Mouse (Mus musculus) neural tube, embryonic 10.5 days (tissue): Measurements from ENCODE around the gene Stx7.
"Not testable (repeated sequence)": the region's sequence is repeated elsewhere in the genome, so short reads cannot be mapped to it uniquely, and the experiment has no call there.

Source experiments
- DNase-seq: peaks from one replicate; pipeline ENCODE4 v3.0.0-alpha.2; 2017; ENCODE audit warnings: low spot score; ENCODE audit errors: extremely low spot score

Stx7 gene

DNA sequence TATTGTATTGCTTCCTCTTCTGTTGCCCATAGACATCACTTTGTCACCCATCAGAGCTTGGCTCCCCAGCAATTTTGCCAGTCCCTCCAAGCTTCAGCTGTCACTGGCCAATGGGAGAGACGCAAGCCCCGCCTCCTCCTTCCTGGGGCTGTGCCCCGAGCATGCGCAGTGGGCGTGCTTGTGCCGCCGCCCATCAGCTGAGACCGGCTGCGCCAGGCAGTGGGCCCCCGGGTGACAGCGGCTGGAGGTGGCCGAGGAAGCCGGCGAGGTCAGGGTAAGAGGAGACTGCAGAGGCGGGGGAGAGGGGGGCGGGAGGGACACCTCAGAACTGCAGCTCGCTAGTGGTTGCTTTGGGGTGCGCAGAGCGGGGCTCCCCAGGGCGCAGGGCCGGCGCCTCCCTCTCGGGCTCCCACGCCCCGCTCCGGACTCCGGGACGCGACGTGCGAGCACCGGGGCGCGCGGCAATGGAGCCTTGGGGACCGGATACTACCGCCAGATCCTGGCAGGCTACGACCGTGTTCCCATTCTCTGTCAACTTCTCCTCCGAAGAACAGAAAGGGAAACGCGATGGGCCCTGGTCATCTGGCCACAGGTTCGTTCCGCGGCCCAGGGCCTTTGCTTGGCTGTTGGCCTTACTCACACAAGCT, at the start of gene Stx7:
TSS of gene Stx7 (plus strand) at position 168 of the 647 bp plus-strand sequence.
- peak; percentile 87 for DNase-seq

DNA sequence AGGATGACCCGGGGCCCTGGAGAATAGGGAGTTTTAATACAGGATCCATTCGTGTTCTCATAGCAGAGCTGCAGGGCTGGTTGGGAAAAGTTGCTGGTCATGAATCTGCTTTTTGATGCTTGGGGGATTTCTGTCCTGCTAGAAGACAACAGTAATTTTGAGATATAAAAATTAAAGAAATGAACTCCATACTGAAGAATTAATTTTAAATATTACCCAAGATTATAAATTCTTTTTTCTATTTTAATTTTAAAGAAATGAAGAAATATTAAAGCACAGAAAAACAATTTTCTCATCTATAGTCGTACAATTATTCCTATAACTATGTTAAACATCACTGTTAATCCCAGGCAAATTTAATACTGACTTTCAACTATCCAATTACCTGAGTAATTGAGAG, 47.3 kb upstream of the Stx7 start, which contains the start of gene Taar8c:
TSS of gene Taar8c (minus strand) at position 101 of the 400 bp plus-strand sequence.
- not testable (repeated sequence) for DNase-seq

DNA sequence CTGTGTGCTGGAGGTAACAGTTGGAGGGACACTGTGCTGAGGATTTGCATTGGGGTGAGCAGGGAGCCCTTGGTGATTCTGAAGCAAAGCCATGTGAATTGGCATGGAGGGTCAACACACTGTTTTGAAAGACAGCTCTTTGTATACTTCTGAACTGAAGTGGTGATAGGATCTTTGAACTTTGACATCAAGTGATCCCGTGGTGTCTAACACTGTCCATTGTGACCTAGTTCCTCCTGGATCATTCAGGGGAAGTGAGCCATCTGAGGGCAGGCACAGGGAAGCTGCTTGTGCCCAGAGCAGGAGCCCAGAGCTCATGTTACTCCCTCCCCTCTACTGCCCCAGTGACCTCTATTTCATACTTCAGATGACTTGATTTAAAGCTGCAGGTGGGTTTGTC, 45.8 kb upstream of the Stx7 start:
- DNase-seq = not testable (repeated sequence)

DNA sequence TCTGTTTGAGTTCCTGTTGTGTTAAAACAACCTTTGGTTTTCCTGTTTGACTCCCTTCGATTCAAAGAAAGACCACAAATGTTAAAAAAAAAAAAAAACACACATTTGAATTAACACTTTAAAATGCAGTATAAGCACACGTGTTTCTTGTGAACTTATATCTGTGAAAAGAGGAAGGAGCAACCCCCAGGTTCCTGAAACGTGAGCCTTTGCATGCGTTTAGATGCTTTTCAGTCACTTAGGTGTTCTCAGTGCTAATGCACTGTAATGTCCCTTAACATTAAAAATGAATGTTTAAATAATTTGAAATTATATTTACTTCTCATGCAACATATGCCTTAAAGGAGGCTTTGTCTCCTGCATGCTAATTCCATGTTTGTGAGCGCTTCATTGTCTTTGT, 41.4 kb upstream of the Stx7 start:
- no peak for DNase-seq

DNA sequence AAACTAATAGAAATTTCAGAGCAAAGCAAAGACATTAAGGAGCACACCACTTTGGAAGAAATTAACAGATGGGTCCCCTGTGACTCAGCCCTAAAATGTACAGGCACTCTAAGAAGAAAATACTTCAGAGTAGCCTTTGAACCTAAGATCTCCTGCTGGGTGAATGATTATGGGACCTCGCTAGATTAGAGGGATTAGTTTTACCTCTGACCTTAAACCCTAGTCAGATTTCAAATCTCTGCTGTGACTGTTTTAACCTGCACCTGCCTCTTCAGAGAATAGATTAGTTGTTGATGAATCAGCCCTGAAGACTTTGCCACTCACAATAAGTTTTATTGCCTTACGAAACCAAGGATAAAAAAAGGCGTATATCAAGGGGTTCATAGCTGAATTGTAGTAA, 40.9 kb upstream of the Stx7 start:
- DNase-seq = no peak

DNA sequence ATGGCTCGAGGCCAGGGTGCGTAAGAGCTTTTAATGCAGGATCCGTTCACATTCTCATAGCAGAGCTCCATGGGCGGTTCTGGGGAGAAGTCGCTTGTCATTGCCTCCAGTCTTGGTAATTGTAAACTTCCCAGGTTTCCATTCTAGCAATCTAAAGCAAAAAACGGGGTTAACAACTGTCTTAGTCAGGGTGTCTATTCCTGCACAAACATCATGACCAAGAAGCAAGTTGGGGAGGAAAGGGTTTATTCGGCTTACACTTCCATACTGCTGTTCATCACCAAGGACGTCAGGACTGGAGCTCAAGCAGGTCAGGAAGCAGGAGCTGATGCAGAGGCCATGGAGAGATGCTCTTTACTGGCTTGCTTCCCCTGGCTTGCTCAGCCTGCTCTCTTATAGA, 39.7 kb upstream of the Stx7 start, which contains the start of gene Taar9:
TSS of gene Taar9 (minus strand) at position 101 of the 400 bp plus-strand sequence.
- not testable (repeated sequence) for DNase-seq

DNA sequence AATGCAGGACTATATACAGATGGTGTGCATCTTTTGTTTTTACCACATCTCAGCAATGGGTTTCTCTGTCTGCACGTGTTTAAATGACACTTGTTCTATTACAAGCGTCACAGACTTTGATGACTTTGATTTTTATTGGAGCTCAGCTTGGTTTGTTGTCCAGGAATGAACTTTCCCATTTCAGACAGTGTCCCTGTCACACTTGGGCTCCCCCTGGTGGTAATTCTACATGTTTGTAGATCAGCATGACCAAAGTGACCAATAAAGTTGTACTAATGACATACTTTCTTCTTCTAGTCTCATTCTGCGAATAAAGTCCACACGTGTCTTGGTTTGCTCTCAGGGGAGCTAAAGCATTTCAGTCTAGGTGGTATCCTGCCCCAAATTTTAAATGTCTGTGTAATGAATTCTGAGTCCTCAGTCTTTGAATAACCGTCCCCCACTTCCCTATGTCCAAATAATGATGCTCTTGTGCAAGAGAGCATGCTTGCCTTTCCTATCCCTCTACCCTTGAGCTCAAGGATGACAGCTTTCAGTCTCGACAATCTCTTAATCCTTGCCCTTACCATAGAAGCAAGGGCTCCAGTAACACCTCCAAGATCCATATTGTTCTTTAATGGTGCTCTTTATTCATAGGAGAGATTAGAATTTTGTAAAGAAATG, 37.9 kb upstream of the Stx7 start:
- peak; percentile 40 for DNase-seq

DNA sequence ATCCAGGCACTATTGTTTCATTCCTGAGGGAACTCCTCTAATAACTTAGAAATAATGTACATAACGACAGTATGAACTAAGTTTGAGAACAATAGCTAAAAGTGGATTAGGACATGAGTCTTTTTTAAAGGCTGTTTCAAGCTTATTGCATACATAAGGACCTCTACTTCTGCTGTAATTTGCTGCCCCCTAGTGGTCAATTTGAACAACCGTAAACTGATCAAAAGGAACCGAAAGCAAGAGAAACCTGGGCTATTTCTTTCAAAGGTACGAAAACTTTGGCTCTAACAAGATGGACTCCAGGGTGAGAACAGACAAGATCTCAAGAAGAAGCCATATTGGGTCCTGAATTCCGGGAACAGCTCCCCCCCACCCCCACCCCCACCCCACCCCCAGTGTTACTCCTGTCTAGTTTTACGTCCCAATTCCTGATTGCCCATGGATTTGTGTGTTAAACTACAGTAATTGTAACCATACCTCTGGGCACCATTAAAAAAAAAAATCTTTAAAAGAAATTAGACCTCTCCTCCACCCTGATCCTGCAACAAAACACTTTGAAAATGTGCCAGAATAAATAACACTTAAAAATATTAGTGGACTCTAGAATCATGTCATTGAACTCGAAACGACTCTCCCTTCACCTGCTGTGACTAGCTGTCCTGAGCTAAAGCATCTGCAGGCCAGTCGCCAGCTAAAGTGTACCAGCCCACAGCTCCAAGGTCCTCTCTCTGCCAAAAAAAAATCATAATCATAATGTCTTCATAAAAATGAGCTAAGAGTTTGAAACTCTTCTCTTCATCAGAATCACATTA, 17.4 kb upstream of the Stx7 start:
- no peak for DNase-seq

DNA sequence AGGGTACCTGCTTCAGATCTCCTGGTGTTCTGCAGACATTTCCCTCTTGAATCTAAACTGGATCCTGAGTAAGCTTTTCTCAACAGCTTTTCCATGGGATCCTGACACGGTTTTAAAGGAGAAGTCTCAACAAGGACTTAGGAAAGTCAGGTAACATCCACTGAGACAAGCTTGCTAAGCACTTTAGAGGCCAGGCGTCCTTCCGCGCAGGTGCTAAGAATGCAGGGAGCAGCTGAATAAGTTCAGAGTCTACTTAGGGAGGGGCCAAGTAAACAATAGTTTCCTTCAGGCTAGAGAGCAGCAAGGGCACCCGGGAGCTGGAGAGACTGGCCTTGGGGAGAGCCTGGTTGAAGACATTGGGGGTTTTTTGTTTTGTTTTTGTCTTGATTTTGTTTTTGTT, 16.8 kb upstream of the Stx7 start:
- no peak for DNase-seq

DNA sequence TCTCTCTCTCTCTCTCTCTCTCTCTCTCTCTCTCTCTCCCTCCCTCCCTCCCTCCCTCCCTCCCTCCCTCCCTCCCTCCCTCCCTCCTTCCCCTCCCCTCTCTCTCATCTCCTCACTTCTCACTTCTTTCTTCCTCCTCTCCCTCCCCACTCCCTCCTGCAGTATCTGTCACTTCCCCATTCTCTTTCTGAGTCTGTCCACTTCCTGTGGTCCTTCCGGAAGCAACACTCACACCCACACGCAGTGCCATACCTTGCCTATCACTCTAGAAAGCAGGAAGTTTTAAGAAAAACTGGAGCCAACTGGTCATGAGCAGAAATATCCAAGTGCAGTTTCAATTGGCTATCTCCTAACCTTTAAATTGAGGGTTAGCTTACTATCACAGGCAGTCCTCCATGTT, 16.0 kb upstream of the Stx7 start:
- no peak for DNase-seq

DNA sequence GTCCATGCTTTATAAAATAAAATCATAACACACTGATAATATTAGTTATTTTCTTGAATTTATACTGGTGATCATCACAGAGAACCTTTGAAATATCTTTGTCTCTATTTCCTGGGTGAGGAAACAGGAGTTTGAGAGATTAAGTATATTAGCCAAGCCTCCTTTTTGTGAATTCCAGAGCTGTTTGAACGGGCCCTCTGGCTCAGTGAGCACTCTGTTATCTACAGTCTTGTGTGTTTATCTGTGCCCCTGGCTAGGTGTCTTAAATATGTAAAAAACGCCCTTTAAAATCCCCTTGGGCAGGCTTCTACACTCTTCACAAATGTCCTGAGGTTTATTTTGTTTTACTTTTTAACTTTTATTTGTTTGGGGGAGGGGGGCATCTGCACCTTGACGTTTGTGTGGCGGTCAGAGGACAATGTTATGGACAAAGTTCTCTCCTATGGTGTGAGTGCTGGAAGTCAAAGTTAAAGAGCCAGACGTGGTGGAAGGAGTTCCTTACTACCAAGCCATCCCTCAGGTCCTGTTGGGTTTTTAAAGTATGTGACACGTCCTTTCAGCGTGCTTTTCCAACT, 14.9 kb upstream of the Stx7 start:
- DNase-seq = no peak

DNA sequence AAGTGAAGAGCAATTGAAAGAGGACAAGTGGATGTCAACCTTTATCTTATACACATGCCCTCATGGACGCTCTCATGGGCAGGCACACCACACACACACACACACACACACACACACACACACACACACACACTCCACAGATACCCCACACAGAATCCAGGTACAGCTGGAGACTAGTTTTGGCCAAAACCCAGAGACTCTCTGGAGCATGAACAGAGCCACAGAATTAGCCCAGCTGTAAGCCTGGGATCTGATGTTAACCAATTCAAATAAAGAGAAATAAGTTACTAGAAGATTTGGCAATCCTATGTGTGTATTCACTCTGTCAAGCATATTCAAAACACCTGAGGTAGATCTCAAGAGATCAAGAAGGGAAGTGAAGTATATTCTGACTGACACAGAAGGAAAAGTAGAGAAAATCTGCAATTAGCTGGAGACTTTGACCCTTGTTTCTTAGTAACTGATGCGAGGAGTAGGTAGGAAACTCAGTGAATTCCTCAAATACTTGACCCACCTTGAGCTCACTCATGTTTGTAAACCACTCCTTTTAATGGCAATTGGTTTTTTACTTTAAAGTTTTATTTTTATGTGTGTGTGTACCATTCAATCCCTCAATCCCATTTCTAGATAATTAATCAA, 10.4 kb upstream of the Stx7 start:
- no peak for DNase-seq

DNA sequence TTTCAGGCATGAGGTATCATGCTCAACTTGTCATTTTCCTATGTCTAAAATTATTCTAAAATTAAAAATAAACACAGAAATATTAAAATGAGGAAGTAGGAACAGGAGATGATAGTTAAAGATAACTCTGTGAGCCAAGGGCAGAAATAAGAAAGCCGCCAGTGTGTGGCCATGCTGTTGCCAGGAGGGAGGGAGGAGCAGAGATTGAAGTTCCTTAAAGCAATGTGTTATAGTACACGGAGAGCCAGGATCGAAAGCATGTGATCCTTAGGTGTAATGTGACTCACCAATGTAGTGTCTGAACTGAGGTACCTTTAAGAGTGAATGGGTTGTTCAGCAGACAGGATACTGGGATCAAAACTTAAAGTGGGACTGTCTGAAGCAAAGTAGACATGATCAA, 6.4 kb upstream of the Stx7 start:
- DNase-seq = no peak

DNA sequence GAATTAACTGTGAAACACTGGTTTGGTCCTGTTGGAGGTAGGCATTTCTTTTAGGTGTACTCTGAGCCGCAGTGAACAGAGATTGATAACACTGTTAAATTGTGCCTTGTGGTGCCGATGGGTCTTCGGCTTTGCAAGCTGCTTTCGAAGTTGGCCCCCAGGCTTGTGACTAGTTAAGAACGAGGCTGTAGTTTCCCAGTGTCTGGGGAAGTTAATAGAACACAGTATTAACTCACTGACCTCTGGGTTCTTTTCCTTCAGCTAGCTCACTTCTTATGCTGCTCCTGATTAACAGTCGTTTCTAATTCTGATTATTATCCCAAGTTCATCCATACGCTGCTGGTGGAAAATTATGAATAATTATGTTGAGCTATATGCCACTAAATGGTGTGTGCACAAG, 984 bp downstream of the Stx7 start:
- DNase-seq = no peak

DNA sequence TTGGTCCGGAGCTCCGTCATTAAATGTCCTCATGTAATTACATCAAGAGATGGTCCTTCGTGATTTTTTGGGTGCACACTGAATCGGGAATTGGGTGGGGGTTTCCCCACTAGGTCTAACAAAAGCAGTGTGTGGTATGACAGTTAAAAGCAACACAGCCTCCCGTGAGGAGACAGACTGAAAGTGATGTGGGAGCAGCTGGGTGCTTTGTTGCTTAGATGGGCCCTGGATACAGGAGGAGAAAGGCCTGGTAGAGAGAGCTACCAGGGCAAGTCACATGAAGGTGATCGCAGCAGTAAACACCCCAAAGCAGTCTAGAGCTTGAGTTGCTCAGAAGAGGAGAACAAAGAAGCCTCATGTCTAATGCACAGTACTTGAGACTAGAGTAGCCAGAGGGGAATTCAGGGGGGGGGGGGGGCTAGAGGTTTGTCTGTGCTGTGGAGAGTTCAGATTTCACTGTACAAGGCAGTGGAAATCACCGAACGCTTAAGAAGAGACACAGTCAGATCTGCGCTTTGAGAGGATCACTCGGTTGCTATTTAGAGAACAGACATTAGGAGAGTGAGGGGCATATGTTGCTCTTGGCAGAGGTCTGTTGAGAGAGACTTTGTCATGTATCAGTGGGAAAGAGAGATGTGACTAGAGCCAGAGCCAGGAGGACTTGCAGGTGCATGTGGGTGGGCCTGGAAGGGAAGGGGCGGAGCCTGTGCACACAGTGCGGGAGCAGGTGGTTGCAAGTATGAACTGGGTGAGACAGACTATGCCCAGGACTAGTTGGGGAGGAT, 9.6 kb downstream of the Stx7 start:
- no peak for DNase-seq

DNA sequence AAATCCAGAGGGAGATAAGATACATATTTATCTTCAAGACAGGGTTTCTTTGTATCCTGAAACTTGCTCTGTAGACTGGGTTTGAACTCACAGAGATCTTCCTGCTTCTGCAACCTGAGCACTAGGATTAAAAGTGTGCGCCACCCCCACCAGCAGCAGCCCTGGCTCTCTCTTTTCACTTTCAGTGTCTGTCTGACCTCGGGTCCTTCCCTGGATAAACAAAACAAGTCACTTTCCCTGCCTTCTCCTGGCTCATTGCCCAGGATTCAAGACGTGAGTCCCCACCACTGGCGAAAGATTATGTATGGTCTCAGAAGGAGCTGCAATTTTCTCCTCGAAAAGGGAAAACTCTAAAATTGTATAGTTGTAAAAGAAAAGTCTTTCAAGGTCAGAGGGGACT, 10.5 kb downstream of the Stx7 start:
- DNase-seq = no peak

DNA sequence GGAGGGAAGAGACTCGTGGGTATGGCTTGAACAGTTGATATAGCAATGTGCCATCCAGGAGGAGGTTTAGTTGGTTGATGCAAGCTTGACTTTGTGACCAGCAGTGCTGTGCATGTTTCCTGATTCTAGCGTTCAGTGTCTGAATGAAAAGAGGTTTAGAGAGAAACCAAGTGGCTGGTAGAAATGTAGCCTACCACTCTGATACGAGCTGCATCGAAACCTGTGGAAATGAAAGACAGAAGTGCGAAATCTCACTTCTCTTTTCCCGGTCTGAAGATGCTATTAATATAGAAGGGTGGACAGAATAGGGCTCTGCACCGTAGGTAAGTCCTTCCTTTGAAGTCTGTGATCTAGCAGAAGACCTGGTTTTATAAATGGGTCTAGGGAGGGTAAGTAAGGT, 11.2 kb downstream of the Stx7 start:
- no peak for DNase-seq

DNA sequence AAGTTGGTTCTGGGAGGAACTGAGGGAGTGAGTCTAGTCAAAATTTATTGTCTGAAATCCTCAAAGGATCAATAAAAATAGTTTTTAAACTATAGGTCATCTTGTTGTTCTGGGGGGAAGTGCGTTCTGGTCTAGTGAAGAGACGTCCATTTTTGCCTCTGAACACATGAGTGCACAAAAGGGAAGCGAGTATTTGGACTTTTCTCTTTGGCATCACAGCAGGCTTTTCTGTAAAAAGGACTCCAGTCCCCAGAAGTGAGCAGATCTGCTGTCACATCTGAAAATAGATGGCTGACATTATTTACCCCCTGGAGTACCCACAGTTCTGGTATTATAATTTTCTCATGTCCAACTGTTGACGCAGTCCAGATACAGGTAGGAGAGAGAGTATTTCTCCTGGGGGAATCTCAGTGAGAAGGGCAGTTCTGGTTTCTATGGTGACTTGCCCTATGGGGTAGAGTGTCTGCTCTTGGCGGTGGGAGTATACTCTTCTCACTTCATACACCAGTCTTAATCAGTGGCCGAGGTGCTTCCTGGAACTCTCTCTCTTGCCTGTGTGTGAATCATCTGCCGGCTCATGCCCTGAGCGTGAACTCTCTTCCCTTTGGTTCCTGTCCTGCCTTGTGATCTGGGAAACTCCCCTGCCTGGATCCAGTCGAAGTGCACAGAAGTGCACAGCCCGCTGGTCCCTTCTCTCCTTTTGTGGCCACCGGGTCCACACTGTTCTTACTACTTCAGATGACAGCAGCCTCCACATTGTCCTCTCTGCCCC, 15.2 kb downstream of the Stx7 start:
- DNase-seq = peak; percentile 35

DNA sequence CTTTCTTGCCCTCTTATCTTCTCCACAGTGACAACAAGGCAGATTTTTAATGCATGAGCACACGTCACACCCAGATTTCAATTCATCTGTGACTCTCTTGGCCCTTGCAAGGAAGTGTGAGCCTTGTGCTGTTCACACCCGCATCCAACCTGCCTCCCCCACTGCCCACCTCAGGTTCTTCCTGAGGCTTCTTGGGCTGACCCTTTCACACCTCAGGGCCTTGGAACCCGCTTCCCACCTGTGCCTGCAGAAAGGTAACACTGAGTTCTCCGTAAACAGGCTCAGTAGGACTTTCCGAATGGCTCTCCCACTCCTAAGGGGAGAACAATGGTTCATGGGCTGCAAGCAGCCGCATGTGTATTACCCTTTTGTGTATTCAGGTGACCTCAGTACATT, 15.8 kb downstream of the Stx7 start:
- DNase-seq = no peak

DNA sequence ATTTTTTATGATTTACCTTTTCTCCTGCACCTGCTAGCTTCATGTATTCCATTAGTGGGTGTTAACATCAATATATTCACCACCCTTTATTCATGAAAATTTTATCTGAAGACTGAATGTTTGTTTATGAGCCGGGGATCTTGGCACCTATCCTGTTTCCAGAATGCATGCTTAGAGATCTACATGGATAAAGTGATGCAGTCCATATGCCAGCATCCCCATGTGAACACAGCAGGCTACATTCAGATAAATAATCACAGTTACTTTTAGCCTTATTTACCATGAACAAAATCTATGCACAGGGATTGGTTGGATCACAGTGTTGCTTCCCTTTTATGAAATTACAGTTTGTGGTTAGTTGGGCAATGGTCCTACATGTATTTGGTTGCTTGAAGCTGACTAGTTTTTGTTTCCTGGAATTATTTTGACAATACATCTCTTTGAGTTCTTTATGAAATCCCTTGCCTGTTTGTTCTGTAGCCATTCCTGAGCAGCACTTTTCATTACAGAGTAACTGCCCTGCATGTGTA, 16.5 kb downstream of the Stx7 start:
- DNase-seq = no peak
